20 mouse cellular contexts compared by ENCODE assay signal in genomic region chr8:121804829-121805228, GRCm38 (mm10). TPM values are rescaled to one million over a fixed set of nuclear protein-coding genes. Genes with fewer than 3 reads are reported as not detected.
DNase-seq lines count a peak whose midpoint lies in the region; ATAC-seq and TF ChIP-seq lines count a peak whose summit lies in the region.
"Had no signal": no experiment of that assay in that cellular context is flagged by ENCODE, and none has a peak within 500 bp of the region (broad histone marks: within the 10 kb centered on the region; RNA-seq: fewer than 3 reads in every experiment).

No protein-coding gene starts in this region.

- H3K27ac ChIP-seq in bone marrow, adult 2 months (ENCODE audit: control insufficient read depth, insufficient read depth, low read depth, low read length, poor library complexity) = peak overlapping the region; percentile 60
- H3K27ac ChIP-seq: embryonic facial prominence, embryonic 10.5 days; embryonic facial prominence, embryonic 12.5 days; forebrain, embryonic 13.5 days; forebrain, embryonic 15.5 days had no signal

- ATAC-seq in cerebellum, adult (ENCODE audit: insufficient number of reproducible peaks, low FRiP score, low TSS enrichment) = peak; percentile 49; the same call in 1 of the 2 replicates
- ATAC-seq: activated CD4-positive, CD25-positive, alpha-beta regulatory T cell, adult 4 months; CD4-positive, CD25-positive, alpha-beta regulatory T cell, adult 4 months; forebrain, embryonic 13.5 days; forebrain, embryonic 15.5 days; forebrain, postnatal 0 days; Patski had no signal

- TF ChIP-seq CTCF in bone marrow, adult 2 months (IDR thresholded peaks at IDR 0.05; ENCODE audit: control insufficient read depth, insufficient read depth, low read length) = no peak

- DNase-seq in cerebellum, adult 11 months = no peak
- DNase-seq in cerebellum, postnatal 25 days = peak; percentile 30 to 61
- no peak for DNase-seq in cerebellum, postnatal 10 days
- no peak for DNase-seq in left cerebral cortex, postnatal 14 days (ENCODE audit: low spot score in 2 of 2)
- DNase-seq: adrenal gland, adult 8-10 months; adrenal gland, postnatal 14 days; adrenal gland, postnatal 36 days; B cell, adult 2 months; cerebellum, adult 8-10 months; cerebellum, postnatal 14 days; forebrain, postnatal 0 days had no signal

- TF ChIP-seq POLR2A in bone marrow, adult 2 months (IDR thresholded peaks at IDR 0.05; ENCODE audit: borderline replicate concordance, control insufficient read depth, low read depth, low read length) = no peak

- H3K4me3 ChIP-seq in bone marrow, adult 2 months (replicated peaks; ENCODE audit: control insufficient read depth, low read depth, low read length) = no peak overlapping the region
- H3K4me3 ChIP-seq: embryonic facial prominence, embryonic 10.5 days; embryonic facial prominence, embryonic 12.5 days; forebrain, embryonic 13.5 days; forebrain, embryonic 15.5 days had no signal

- H3K4me1 ChIP-seq in bone marrow, adult 2 months (ENCODE audit: control insufficient read depth, insufficient read depth, low read length) = no peaks in the 10 kb centered on the region; the same call in 1 of the 2 replicates
- H3K4me1 ChIP-seq: embryonic facial prominence, embryonic 10.5 days; embryonic facial prominence, embryonic 12.5 days; forebrain, embryonic 13.5 days; forebrain, embryonic 15.5 days had no signal

- intact Hi-C loops in left cerebral cortex, postnatal 14 days (cut with DNase I) = no loop called here

- WGBS in bone marrow, adult 2 months = 87% methylated on average over 5 of the region's 5 CpGs

RNA-seq across cellular contexts. Expression of gene Klhdc4, which starts 24.5 kb away (rescaled TPM):
- 49.4 and 56.2 TPM in 2 replicates for polyA plus RNA-seq in bone marrow, adult 2 months (2011; ENCODE audit: insufficient read depth, insufficient read length, low replicate concordance, missing spikeins)
- 10 to 100 TPM; 26.0 to 27.1 TPM for total RNA-seq in left cerebral cortex, postnatal 14 days (2021)

Comparison
In these comparisons a context has a peak if more than half of its experiments do, and no peak if none do; other contexts are left out.
1. DNase-seq: peak in cerebellum, postnatal 25 days (2 of 2); none in cerebellum, adult 11 months (single experiment), cerebellum, postnatal 10 days (0 of 2) and left cerebral cortex, postnatal 14 days (0 of 2).